Mouse (Mus musculus) lung, embryonic 14.5 days (tissue): Measurements from ENCODE around the gene Gemin5. TPM values are rescaled to one million over a fixed set of nuclear protein-coding genes. Genes with fewer than 3 reads are reported as not detected.

ENCODE experiments used
- ATAC-seq: fragments of 200-750 bp; cut with Nextera tagmentation; 2 replicates; pipeline ENCODE4 v1.8.0; 2017; ENCODE audit warnings: mild to moderate bottlenecking, moderate TSS enrichment, moderate library complexity; ENCODE audit not compliant: insufficient read depth
- DNase-seq: peaks from one replicate; pipeline ENCODE4 v3.0.0-alpha.2; 2015
- H3K27ac ChIP-seq: fragments of 300-500 bp; sonication (generic); 2 replicates; pipeline ENCODE4 v1.5.1; 2014; ENCODE audit warnings: low read depth, mild to moderate bottlenecking, moderate library complexity
- H3K27me3 ChIP-seq: fragments of 300-500 bp; sonication (generic); 2 replicates; pipeline ENCODE4 v1.6.1; 2014; ENCODE audit warnings: low read length, control low read depth; ENCODE audit not compliant: insufficient read depth
- H3K36me3 ChIP-seq: fragments of 300-500 bp; sonication (generic); 2 replicates; pipeline ENCODE4 v1.6.1; 2014; ENCODE audit warnings: control low read depth; ENCODE audit not compliant: insufficient read depth
- H3K4me1 ChIP-seq: fragments of 300-500 bp; sonication (generic); 2 replicates; pipeline ENCODE4 v1.6.1; 2014; ENCODE audit warnings: antibody characterized with exemption, control low read depth; ENCODE audit not compliant: insufficient read depth
- H3K4me2 ChIP-seq: fragments of 300-500 bp; sonication (generic); 2 replicates; pipeline ENCODE4 v1.6.1; 2014; ENCODE audit warnings: mild to moderate bottlenecking
- H3K4me3 ChIP-seq: fragments of 300-500 bp; sonication (generic); 2 replicates; pipeline ENCODE4 v1.5.1; 2014; ENCODE audit warnings: low read depth, low read length
- H3K9ac ChIP-seq: fragments of 300-500 bp; sonication (generic); 2 replicates; pipeline ENCODE4 v1.6.1; 2014
- H3K9me3 ChIP-seq: fragments of 300-500 bp; sonication (generic); 2 replicates; pipeline ENCODE4 v1.6.1; 2016; ENCODE audit warnings: low read depth, low read length, control low read depth
- CTCF ChIP-seq: IDR thresholded peaks from 2 replicates; pipeline ENCODE4 v1.5.1; 2016; ENCODE audit warnings: antibody characterized with exemption, low read depth
- WGBS: fragments of 180-500 bp; shearing (Covaris S2); extraction: QIAGEN DNeasy Blood & Tissue Kit; methylation state at CpG from one replicate; pipeline ENCODE4 v1.1.7; 2014; 5-methylcytosine and 5-hydroxymethylcytosine counted together
- polyA plus RNA-seq: library from polyadenylated mRNA; unstranded; fragments of >200 nt; fragmentation: Nextera tagmentation; extraction: Ambion mirVana; gene quantifications from 2 replicates; pipeline ENCODE4 v1.2.1, GENCODE M21; 2014

Gemin5 gene
- polyA plus RNA-seq, 1 experiment from 2014 or later, result 26.9 TPM

DNA sequence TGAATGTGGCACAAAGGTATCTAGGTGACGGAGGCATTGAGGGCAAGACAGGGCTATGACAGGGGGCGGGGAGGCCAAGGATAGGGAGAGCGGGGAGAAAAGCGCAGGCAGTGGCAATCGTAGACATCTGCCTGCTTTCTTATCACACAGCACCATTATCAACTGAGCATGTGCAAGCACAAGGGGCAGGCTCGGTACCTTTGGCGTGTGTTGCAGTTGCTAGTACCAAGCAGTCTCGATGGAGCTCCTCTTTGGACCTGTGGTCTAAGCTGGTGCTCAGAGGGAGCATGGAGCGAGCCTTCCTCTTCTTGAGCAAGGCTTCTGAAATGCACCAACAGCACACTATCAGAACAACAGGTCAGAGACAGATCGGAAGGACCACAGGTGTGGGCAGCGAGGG lies 29.5 kb downstream of the Gemin5 start:
- Histone ChIP-seq H3K27me3 (no peaks in the 10 kb centered on the region), H3K36me3 (peaks cover 91% of the 10 kb centered on the region), H3K4me3 (no peak overlapping the region), H3K9ac (no peak overlapping the region), H3K4me1 (no peaks in the 10 kb centered on the region), H3K9me3 (no peaks in the 10 kb centered on the region), H3K4me2 (no peak overlapping the region), H3K27ac (no peak overlapping the region)
- ATAC-seq, result no peak
- no peak for DNase-seq
- no peak for TF ChIP-seq CTCF
- 90% methylated on average over 11 of the region's 11 CpGs for WGBS

DNA sequence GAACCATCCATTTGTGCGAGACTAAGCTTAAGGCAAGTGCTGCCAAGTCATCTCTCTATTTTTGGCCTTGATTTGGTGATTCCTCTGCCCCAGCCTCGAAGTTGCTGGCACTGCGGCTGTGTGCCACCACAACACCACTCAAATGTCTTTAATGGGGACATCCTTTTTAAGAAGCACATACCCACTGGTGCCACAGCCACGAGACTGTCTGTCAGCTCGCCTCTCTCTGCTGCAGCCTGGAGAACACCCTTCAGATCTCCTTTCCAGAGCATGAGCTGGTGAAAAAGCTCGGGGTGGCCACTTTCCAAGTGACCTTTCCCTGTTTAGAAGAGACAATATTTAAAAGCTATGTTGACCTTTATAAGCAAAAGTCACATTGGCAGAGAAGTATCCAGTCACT lies 31.7 kb downstream of the Gemin5 start:
- Histone ChIP-seq H3K9ac (no peak overlapping the region), H3K4me2 (no peak overlapping the region), H3K27me3 (no peaks in the 10 kb centered on the region), H3K27ac (no peak overlapping the region), H3K4me1 (no peaks in the 10 kb centered on the region), H3K4me3 (no peak overlapping the region), H3K36me3 (peaks cover 95% of the 10 kb centered on the region), H3K9me3 (no peaks in the 10 kb centered on the region)
- no peak for DNase-seq
- TF ChIP-seq CTCF, result no peak
- no peak for ATAC-seq
- 88% methylated on average over 6 of the region's 6 CpGs for WGBS

DNA sequence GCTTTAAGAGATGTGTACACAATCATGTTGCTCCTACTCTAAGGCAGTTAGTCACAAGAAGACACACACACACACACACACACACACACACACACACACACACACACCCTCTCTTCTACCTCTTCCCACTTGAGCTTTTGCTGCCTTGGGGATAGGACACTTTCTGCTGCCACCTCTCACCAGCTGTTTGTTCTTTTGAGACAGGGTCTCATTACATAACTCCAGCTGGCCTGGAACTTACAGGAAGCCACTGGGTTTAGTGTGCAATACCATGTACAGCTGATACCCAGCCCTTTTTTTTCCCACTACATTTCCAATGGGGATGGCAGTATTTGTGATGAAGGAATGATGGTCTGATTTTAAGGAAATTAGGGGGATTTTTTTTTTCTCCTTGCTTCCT lies 33.0 kb downstream of the Gemin5 start:
- no peak for TF ChIP-seq CTCF
- DNase-seq, result no peak
- H3K36me3 ChIP-seq, result peaks cover 94% of the 10 kb centered on the region

DNA sequence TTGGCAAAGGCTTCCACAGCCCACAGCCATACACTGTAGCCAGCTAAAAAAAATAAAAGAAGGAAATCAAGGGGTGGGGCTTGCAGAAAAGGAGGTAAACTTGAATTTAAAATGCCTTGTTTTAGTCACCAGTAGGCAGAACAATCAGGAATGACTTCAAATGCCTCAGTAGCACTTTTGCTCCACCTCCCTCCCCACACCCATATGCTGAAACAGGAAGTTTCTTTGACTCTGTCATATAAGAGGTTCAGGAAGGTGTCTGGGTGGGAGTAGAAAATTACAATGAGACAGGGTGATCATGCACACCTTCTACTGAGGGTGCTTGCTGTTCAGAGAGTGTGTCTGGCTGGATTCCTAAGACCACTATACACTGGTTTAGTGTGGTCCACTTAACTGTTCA lies 33.5 kb downstream of the Gemin5 start:
- DNase-seq (no peak), ATAC-seq (no peak)
- no peaks in the 10 kb centered on the region for H3K4me1 ChIP-seq
- H3K27me3 ChIP-seq, result no peaks in the 10 kb centered on the region
- peaks cover 94% of the 10 kb centered on the region for H3K36me3 ChIP-seq
- TF ChIP-seq CTCF, result no peak
- no peak overlapping the region for H3K27ac ChIP-seq
- no peak overlapping the region for H3K9ac ChIP-seq
- no peak overlapping the region for H3K4me2 ChIP-seq
- H3K9me3 ChIP-seq, result no peaks in the 10 kb centered on the region
- no peak overlapping the region for H3K4me3 ChIP-seq

More for the DNA sequence above, 33.0 kb downstream of the Gemin5 start:
- ATAC-seq, result no peak
- H3K27ac ChIP-seq, result no peak overlapping the region
- no peaks in the 10 kb centered on the region for H3K4me1 ChIP-seq
- no peaks in the 10 kb centered on the region for H3K9me3 ChIP-seq
- H3K4me2 ChIP-seq, result no peak overlapping the region
- no peak overlapping the region for H3K9ac ChIP-seq
- H3K4me3 ChIP-seq, result no peak overlapping the region
- no peaks in the 10 kb centered on the region for H3K27me3 ChIP-seq

DNA sequence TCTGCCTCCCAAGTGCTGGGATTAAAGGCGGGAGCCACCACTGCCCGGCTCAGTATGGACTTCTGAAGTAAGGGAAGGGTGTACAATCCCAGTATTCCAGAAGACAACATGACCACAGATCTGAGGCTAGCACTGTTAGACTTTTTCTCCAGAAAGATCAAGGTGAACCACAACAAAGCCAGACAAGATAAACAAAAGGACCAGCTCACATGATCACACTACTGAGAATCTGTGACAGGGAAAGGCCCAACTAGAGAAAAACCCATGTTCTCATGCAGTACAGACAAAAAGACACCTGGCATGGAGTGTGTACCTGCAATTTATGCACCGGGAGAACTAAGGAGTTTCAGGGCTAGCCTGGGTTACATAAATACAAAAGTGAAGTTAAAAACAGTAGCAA lies 36.3 kb downstream of the Gemin5 start:
- no peak overlapping the region for H3K27ac ChIP-seq
- peaks cover 94% of the 10 kb centered on the region for H3K36me3 ChIP-seq
- H3K27me3 ChIP-seq, result no peaks in the 10 kb centered on the region
- TF ChIP-seq CTCF, result no peak
- no peak for ATAC-seq
- 92% methylated on average over 3 of the region's 3 CpGs for WGBS
- no peaks in the 10 kb centered on the region for H3K4me1 ChIP-seq
- no peak overlapping the region for H3K4me2 ChIP-seq
- H3K9ac ChIP-seq, result no peak overlapping the region
- no peaks in the 10 kb centered on the region for H3K9me3 ChIP-seq
- DNase-seq, result no peak
- no peak overlapping the region for H3K4me3 ChIP-seq

DNA sequence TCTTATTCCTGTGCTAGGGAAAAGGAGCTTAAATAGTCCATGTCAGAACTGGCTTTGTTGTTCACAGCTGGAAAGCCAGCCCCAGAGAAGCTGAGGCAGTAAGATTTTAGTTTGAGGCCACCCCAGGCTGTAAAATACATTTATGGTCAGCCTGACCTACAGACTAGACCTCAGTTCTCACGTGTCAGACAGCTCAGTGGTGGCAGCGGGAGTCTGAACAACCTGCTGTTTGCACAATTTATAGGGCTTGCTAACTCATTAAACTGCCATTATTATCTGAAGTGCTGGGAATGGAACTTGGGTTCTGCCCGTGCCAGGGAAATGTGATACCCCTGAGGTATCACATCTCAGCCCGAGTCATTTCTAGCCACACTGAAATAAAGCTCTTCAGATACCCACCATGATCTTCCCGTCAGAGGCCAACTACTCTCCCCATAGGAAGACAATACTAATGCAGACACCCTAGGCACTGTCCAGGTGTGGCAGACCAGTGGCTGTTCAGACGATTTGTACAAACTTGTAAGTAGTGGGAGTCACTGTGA lies 39.0 kb downstream of the Gemin5 start:
- Histone ChIP-seq H3K27ac (no peak overlapping the region), H3K9me3 (no peaks in the 10 kb centered on the region), H3K4me1 (no peaks in the 10 kb centered on the region), H3K27me3 (no peaks in the 10 kb centered on the region), H3K4me3 (no peak overlapping the region), H3K9ac (no peak overlapping the region), H3K4me2 (no peak overlapping the region), H3K36me3 (peaks cover 92% of the 10 kb centered on the region)
- ATAC-seq, result no peak
- 82% methylated on average over 6 of the region's 6 CpGs for WGBS
- DNase-seq, result no peak
- no peak for TF ChIP-seq CTCF

DNA sequence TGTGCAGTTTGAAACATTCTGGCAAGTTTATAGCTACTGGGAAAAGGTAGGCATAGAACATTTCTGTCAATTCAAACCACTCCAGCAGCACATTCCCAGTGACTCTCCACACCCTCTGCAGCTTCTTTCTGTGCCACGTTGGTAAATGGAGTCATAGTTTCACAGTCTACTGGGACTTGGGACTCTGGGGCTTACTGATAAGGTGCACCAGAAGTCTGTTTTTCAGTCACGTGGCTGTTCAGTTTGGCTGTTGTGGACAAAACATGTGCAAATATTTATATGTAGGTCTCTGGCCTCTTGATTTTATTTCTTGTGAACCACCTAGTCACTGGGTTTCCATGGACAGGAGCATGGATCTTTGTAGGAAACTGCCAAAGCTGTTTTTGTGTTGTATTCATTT lies 40.8 kb downstream of the Gemin5 start:
- no peak for TF ChIP-seq CTCF
- no peak overlapping the region for H3K9ac ChIP-seq
- H3K9me3 ChIP-seq, result no peaks in the 10 kb centered on the region
- H3K4me1 ChIP-seq, result no peaks in the 10 kb centered on the region
- H3K27ac ChIP-seq, result no peak overlapping the region
- 72% methylated on average over 2 of the region's 2 CpGs for WGBS
- H3K36me3 ChIP-seq, result peaks cover 91% of the 10 kb centered on the region
- ATAC-seq (no peak), DNase-seq (no peak)
- H3K27me3 ChIP-seq, result no peaks in the 10 kb centered on the region
- no peak overlapping the region for H3K4me2 ChIP-seq
- H3K4me3 ChIP-seq, result no peak overlapping the region
